Mouse (Mus musculus): ENCODE results near the gene Dnajc5g.

The Dnajc5g gene

DNA sequence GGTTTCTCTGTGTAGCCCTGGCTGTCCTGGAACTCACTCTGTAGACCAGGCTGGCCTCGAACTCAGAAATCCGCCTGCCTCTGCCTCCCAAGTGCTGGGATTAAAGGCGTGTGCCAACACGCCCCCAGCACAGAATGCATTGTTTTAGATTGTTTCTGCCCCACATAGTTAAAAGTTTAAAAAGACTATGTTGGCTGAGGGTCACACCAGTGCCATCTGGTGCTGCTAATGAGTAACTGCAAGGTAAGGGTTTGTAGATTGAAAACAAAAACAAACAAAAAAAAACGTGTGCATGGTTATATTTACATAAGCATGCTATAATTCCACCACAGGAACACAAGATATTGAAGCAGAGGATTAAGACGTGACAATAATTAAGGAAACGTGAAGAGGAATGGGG lies 4.7 kb downstream of the Dnajc5g start:
- DNase-seq, result peak; percentile 28

GRCm38 (mm10) chr5:31116354-31116753 lies 10.3 kb downstream of the Dnajc5g start, which contains the start of gene Trim54:
Trim54 (plus strand) TSS chr5:31116712.
- DNase-seq, result no peak

- no peak for DNase-seq
These were observed 10.8 kb downstream of the Dnajc5g start for GRCm38 (mm10) chr5:31116912-31117311.

DNA sequence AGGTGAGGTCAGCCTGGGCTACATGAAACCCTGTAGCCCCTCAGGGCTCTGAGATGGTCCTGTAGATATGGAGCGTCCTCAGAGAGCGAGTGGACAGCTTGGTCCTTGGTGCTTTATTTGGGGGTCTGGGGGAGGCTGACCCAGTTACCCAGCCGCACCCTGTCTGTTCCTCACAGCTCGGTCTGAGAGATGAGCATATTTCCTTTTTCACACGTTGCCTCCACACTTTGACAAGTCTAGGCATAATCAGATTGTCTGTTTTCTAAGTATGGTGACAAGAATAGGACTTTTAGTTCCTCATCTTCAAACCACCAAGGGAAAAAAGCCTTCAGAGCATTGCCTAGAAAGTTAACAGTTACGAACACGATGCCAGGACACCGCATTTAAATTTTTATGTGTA lies 15.0 kb downstream of the Dnajc5g start:
- no peak for DNase-seq

DNA sequence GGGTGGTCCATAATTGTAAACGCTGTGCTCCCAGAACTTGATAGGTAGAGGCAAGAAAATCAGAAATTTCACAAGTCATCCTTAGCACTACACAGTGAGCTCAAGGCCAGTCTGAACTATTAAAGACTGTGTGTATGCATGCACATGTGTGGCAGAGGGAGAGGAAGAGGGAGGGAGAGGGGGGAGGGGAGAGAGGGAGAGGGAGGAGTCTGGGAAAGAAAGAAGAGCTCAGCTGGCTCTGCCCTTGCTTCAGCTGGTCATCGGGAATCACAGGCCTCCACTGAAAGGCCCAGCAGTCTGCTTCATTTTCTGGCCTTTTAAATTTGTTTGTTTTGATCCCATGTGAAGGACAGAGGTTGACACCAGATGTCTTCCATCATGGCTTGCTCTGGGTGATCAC lies 17.4 kb downstream of the Dnajc5g start:
- DNase-seq, result no peak

DNA sequence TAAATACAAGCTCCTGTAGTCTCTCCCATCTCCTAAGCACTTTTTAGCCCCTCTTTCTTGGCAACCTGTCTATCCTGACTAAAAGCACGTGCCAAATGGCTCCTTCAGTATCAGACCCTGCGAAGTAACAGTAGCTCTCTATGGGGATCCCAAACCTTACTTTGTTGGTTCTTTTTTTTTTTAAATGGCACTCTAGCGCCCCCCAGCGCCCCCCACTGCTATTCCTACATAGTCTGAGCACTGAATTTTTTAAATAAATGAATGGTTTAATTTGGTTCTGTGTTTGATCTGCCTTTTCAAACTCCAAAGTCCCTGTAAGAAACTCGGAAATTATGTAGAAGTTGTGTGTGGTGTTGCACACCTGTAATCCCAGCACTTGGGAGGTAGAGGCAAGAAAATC lies 20.0 kb downstream of the Dnajc5g start:
- DNase-seq, result no peak

GRCm38 (mm10) chr5:31136730-31137424 lies 30.8 kb downstream of the Dnajc5g start:
- no peak for DNase-seq

GRCm38 (mm10) chr5:31137658-31138057 lies 31.6 kb downstream of the Dnajc5g start:
- DNase-seq, result no peak

GRCm38 (mm10) chr5:31138241-31138967 lies 32.3 kb downstream of the Dnajc5g start, which contains the start of gene Ucn:
Ucn (minus strand) TSS chr5:31138829.
- peak; percentile 32 for DNase-seq

GRCm38 (mm10) chr5:31138968-31139425 lies 32.9 kb downstream of the Dnajc5g start:
- DNase-seq, result peak; percentile 71

DNA sequence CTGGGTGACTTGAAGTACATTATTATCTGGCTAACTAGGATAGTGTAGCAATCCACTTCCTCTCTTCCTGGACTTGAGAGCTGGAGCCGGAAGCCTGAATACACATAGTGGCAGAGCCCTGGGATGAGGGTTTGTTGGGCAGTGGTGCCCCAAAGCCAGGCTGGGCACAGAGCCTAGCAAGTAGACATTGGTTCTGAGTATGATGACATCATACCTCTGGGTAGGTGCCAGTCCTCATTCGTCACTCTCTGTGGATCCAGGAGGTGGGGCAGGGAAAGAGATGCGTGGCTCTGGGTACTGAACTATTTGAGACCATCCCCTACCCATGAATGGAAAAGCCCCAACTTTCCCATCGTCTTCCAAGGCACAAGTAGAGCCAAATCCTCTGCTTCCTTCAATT lies 43.7 kb downstream of the Dnajc5g start:
- no peak for DNase-seq

DNA sequence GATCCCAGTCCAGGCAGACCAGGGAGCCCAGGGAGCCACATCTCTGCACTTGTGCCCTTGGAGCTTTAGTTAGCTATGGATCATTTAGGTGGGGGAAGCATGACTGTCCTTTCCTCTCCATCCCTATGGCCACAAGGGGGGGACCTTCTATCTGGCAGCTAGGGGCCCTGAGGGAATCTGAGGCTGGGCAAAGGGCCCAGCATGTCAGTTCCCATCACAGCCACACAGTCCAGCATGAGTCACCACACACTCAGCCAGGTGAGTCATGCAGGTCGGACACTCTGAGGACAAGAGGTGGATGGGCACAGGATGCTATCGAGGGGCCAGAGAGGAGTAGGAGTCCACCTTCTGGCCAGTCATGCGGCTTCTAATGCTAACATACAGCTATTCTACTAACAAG lies 45.7 kb downstream of the Dnajc5g start:
- DNase-seq, result peak; percentile 25

GRCm38 (mm10) chr5:31153516-31154151 lies 47.5 kb downstream of the Dnajc5g start:
- peak; percentile 30 for DNase-seq

DNA sequence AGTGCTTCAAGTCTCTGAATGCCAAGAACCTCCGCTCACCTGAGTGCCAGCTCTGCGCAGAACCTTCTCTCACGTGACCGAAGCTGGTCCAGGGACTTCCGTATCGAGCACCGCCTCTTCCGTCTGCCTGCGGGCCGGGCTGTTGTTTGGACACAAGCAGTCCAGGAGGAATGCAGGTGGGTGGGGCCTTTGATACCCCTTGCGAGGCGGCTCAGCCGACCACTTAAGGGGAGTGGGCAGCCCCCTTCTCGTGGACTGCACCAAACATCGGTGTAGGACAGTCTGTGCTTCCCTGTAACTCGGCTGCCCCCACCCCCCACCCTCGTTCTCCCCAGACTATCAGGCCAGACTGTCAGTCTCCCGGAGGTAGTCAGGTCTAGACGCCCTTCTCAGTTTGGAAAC lies 48.1 kb downstream of the Dnajc5g start, which contains the start of gene Mpv17:
Gene Mpv17 (minus strand): TSS at position 100 of the 402 bp plus-strand sequence.
- peak; percentile 91 for DNase-seq
